Mouse (Mus musculus) neutrophil, adult 83 days (primary cell): Measurements from ENCODE around the gene Tkt. TPM values are rescaled to one million over a fixed set of nuclear protein-coding genes. Genes with fewer than 3 reads are reported as not detected.

Source experiments
- total RNA-seq, 2 experiments: library from RNA; stranded (reverse); gene quantifications; one replicate each; pipeline ENCODE4 v1.2.4; 2023

Gene Tkt
- 1,000 to 10,000 TPM; 1,211 to 1,279 TPM for total RNA-seq

DNA sequence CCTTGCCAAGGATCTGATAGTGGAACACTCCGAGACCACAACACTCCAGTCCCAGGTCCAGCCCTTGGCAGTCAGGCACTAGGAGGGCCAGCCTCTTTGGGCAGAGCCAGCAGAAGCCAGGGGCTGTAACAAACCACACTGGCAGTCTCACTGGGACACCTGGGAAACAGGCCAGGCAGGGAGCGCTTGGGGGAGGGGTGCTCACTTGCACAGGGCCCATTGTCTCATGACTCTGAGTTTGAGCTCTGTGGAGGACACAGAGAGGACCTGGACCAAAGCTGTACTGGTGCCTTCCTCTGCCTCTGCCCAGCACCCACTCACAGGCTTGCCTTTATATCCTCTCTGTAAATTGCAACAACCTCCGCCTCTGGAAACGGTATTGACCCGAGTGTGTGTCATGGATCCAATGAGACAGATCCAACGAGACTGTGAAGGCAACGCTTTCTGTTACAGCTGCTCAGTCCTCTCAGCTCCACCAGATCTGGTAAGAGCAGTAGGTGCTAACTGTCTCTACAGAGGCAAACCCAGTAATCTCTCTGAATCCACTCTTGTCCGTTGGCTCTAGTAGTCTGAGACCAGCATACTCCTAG, at the start of gene Tkt:
Gene Tkt (plus strand): TSS at position 229 of the 590 bp plus-strand sequence.

Other genes starting within 250 kb of the Tkt start
- 10 to 100 TPM; 25.1 to 26.7 TPM for gene Dcp1a, start 68.8 kb upstream of the Tkt start, total RNA-seq
- gene Cacna1d, start 56.9 kb upstream of the Tkt start, total RNA-seq = 1 to 10 TPM; 2.1 to 3.6 TPM
- gene Prkcd, start 77.9 kb downstream of the Tkt start, total RNA-seq = 100 to 1,000 TPM; 579 to 643 TPM
- 1 to 10 TPM; 9.0 to 10.0 TPM for gene Rft1, start 106.0 kb downstream of the Tkt start, total RNA-seq
- gene Sfmbt1, start 166.5 kb downstream of the Tkt start, total RNA-seq = 10 to 100 TPM; 14.6 to 16.3 TPM